Mouse (Mus musculus) ES-Bruce4 (cell line): ENCODE data around the gene Gtf2f1. TPM values are rescaled to one million over a fixed set of nuclear protein-coding genes. Genes with fewer than 3 reads are reported as not detected.
A peak's percentile ranks its signal among the peaks of the same experiment; 100 is the strongest.

Source experiments
- H3K27ac ChIP-seq: 2 replicates; pipeline ENCODE4 v1.5.1; 2012; ENCODE audit warnings: low read length, inconsistent platforms; ENCODE audit not compliant: insufficient read depth
- H3K27me3 ChIP-seq: 2 replicates; pipeline ENCODE4 v1.6.1; 2012; ENCODE audit warnings: mild to moderate bottlenecking, low read length, inconsistent platforms; ENCODE audit not compliant: control insufficient read depth, poor library complexity, insufficient read depth, severe bottlenecking
- H3K36me3 ChIP-seq: 2 replicates; pipeline ENCODE4 v1.6.1; 2012; ENCODE audit warnings: inconsistent platforms, mild to moderate bottlenecking, low read length, moderate library complexity; ENCODE audit not compliant: control insufficient read depth, poor library complexity, insufficient read depth, severe bottlenecking
- H3K4me1 ChIP-seq: one replicate; pipeline ENCODE4 v1.8.1; 2011; ENCODE audit warnings: low read length; ENCODE audit not compliant: control insufficient read depth, insufficient read depth
- H3K4me3 ChIP-seq: 2 replicates; pipeline ENCODE4 v1.5.1; 2011; ENCODE audit warnings: low read depth, mild to moderate bottlenecking, low read length
- H3K9ac ChIP-seq: 2 replicates; pipeline ENCODE4 v1.6.1; 2012; ENCODE audit warnings: low read depth, mild to moderate bottlenecking, inconsistent platforms; ENCODE audit not compliant: poor library complexity, severe bottlenecking
- H3K9me3 ChIP-seq: replicated peaks from 2 replicates; pipeline ENCODE4 v1.6.1; 2012; ENCODE audit warnings: mild to moderate bottlenecking, low read length, inconsistent platforms; ENCODE audit not compliant: control insufficient read depth, poor library complexity, insufficient read depth, severe bottlenecking
- CTCF ChIP-seq: IDR thresholded peaks from one replicate; pipeline ENCODE4 v1.8.1; 2011; ENCODE audit warnings: low read depth, low read length
- EP300 ChIP-seq: IDR thresholded peaks from 2 replicates; pipeline ENCODE4 v1.6.1; 2011; ENCODE audit warnings: low read depth, low read length; ENCODE audit not compliant: insufficient read depth
- POLR2A ChIP-seq: IDR thresholded peaks from one replicate; pipeline ENCODE4 v1.8.1; 2011; ENCODE audit warnings: low read length; ENCODE audit not compliant: insufficient read depth
- polyA plus RNA-seq: library from polyadenylated mRNA; stranded (reverse); fragments of >200 nt; gene quantifications from 2 replicates; pipeline ENCODE4 v1.2.4, GENCODE M21; 2011; ENCODE audit warnings: low read depth; ENCODE audit not compliant: missing spikeins, insufficient read depth, insufficient read length

The Gtf2f1 gene
- 70.2 and 74.1 TPM in 2 replicates for polyA plus RNA-seq

DNA sequence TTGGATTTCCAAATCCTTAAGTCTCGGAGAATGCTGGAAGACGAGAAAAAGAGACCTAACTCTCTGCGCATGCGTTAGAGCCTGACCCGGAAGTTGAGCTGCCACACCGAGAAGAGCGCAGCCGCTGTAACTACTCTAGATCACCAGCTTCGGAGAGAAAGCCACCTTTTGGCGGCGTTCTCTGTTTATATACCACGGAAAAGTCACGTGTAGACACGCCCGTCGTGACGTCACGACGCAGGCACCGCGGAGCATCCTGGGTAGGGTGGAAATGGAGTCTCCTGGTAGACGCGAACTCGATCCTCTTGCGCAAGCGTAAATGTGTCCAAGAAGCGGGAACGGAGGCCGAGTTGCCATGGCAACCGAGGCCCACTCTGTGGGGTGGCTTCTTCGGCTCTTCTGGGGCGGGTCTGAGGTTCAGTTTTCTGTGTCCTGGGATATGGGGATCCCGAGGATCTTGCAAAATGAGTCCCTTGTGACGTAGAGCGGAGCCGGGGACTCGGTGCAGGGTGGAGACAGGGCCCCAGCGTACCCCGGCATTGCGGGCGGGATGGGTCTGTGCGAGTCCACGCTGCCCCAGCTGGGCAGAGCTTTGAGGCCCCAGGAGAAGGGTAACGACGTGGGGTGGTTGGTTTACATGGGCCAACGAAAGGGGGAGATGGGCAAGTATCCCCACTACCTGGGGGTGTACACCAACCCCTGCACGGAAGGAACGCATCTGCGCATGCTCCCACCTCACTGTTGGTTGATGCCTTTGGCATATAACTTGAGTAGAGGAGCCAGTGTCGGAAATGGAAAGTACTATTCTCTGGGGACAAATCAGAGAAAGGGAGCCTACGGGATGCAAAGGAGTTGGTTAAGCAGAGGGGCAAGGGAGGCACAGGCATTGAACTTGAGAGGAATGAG lies at the start of gene Gtf2f1, which contains the start of gene Gm17949:
Gene Gtf2f1, minus strand, starts transcription at position 53 of the 906 bp plus-strand sequence.
Gene Gm17949, plus strand, starts transcription at position 234 of the 906 bp plus-strand sequence.
- Histone ChIP-seq H3K36me3 (no peaks in the 10 kb centered on the region), H3K9ac (peak within 1 kb of the TSS; percentile 87), H3K9me3 (no peaks in the 10 kb centered on the region), H3K4me1 (peaks cover 2% of the 10 kb centered on the region), H3K27ac (peak within 1 kb of the TSS; percentile 66), H3K4me3 (peak within 1 kb of the TSS; percentile 93), H3K27me3 (no peaks in the 10 kb centered on the region)
- TF ChIP-seq CTCF = no peak
- peak; percentile 95 for TF ChIP-seq POLR2A

DNA sequence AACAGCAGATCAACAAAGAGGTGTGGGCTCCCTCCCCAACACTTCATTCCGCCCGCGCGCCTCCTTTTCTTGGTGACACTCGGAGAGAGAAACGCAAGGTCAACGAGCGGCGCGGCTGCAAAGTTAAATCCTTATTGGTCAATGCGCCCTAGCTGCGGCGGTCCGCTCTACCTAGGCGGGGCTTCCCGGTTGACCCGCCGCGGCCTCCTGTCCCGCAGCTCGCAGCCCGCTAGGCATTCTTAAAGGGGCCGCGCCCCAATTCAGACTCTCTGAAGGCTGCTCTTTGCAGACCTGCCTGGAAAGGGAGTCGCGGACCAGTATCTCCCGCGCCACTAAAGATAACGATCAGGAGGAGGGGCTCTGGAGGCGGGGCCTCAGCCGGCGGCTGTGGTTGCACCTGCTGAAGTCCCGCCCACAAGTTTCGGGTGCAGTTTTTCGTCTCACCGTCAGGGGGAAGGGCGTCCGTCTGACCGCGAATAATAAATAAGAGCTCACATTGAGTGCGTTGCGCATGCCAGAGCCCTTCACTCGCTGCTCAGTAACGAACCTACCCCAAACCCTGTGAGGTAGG lies 49.2 kb upstream of the Gtf2f1 start:
- H3K4me3 ChIP-seq = peak overlapping the region; percentile 67
- H3K27ac ChIP-seq = peak overlapping the region; percentile 59; the same call in 1 of the 2 replicates
- H3K4me1 ChIP-seq = peaks cover 7% of the 10 kb centered on the region
- no peaks in the 10 kb centered on the region for H3K9me3 ChIP-seq
- H3K27me3 ChIP-seq = no peaks in the 10 kb centered on the region
- TF ChIP-seq CTCF = peak; percentile 52
- TF ChIP-seq POLR2A = no peak
- peak; percentile 19; the same call in 1 of the 2 replicates for TF ChIP-seq EP300
- H3K36me3 ChIP-seq = no peaks in the 10 kb centered on the region
- H3K9ac ChIP-seq = peak overlapping the region; percentile 39; the same call in 1 of the 2 replicates

DNA sequence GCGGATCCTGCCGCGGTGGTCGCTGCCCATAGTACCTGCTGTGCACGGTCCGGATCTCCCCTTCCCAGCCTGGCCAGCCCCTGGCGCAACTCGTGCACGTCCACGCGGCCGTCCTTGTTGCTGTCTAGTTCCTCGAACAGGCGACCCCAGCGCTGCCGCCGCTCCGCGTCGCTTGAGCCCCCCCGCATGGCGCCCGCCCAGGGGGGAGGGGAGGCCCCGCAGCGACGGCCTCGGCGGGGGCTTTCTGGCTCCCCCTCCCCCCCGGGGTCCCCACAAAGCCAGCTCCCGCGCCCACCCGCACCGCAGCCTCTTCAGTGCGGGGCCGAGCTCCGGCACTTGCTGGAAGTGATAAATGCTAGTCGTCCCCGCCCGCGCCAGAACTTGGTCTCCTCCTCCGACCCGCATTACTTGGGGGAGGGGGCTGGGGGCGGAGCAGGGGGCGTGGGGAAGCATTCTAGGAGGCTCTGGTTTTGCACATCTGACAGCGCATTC lies 48.4 kb upstream of the Gtf2f1 start, which contains the start of gene Slc25a23:
Gene Slc25a23, minus strand, starts transcription at position 378 of the 492 bp plus-strand sequence.
- Histone ChIP-seq H3K4me3 (peak within 1 kb of the TSS; percentile 67), H3K27me3 (no peaks in the 10 kb centered on the region), H3K27ac (peak within 1 kb of the TSS; percentile 59; the same call in 1 of the 2 replicates), H3K4me1 (peaks cover 7% of the 10 kb centered on the region), H3K9ac (peak within 1 kb of the TSS; percentile 39), H3K9me3 (no peaks in the 10 kb centered on the region), H3K36me3 (no peaks in the 10 kb centered on the region)
- TF ChIP-seq CTCF = no peak
- no peak for TF ChIP-seq POLR2A
- no peak for TF ChIP-seq EP300

GRCm38 (mm10) chr17:57058891-57059485 lies 47.9 kb upstream of the Gtf2f1 start, which contains the start of gene Crb3:
Gene Crb3 (plus strand): TSS chr17:57059105.
- H3K9me3 ChIP-seq = no peaks in the 10 kb centered on the region
- no peak within 1 kb of the TSS for H3K27ac ChIP-seq
- peak within 1 kb of the TSS; percentile 39 for H3K9ac ChIP-seq
- TF ChIP-seq CTCF (no peak), EP300 (no peak), POLR2A (no peak)
- peak within 1 kb of the TSS; percentile 67 for H3K4me3 ChIP-seq
- H3K27me3 ChIP-seq = no peaks in the 10 kb centered on the region
- H3K4me1 ChIP-seq = peaks cover 7% of the 10 kb centered on the region
- no peaks in the 10 kb centered on the region for H3K36me3 ChIP-seq

DNA sequence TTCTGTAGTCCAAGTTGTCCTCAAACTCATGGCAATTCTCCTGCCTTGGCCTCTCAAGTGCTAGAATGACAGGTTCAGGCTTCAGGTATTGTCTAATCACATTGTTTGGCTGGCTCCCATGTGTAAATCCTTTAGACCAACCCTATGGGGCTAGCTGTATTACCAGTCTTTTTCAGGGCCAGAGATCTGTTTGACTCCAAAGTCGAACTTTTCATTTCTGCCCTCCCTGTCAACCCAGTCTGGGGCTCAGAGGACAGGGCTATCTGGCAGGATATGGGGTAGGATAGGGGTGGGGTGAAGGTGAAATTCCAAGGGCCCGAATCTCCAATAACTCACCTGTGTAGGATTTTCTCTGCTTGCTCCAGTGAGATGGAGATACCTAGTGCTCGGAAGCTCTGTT lies 45.2 kb upstream of the Gtf2f1 start:
- no peak overlapping the region for H3K4me3 ChIP-seq
- no peaks in the 10 kb centered on the region for H3K27me3 ChIP-seq
- H3K9ac ChIP-seq = no peak overlapping the region
- no peaks in the 10 kb centered on the region for H3K9me3 ChIP-seq
- H3K4me1 ChIP-seq = peaks cover 5% of the 10 kb centered on the region
- H3K27ac ChIP-seq = no peak overlapping the region
- no peak for TF ChIP-seq CTCF
- no peak for TF ChIP-seq POLR2A
- no peak for TF ChIP-seq EP300
- H3K36me3 ChIP-seq = no peaks in the 10 kb centered on the region
